Comparison of ENCODE assay signal across 16 mouse cellular contexts in genomic region chr6:144498177-144498576, GRCm38 (mm10).
DNase-seq lines count a peak whose midpoint lies in the region; ATAC-seq and TF ChIP-seq lines count a peak whose summit lies in the region.
"Had no signal": no experiment of that assay in that cellular context is flagged by ENCODE, and none has a peak within 500 bp of the region (broad histone marks: within the 10 kb centered on the region; RNA-seq: fewer than 3 reads in every experiment).

No protein-coding gene starts in this region.

- no peak overlapping the region for H3K4me2 ChIP-seq in hindbrain, postnatal 0 days (ENCODE audit: low read depth, low read length)
- H3K4me2 ChIP-seq in hindbrain, embryonic 11.5 days (replicated peaks; ENCODE audit: low read depth, low read length): no peak overlapping the region
- no peak overlapping the region for H3K4me2 ChIP-seq in midbrain, postnatal 0 days (ENCODE audit: low read depth, low read length, poor library complexity, severe bottlenecking)
- H3K4me2 ChIP-seq: embryonic facial prominence, embryonic 12.5 days; heart, embryonic 13.5 days; limb, embryonic 15.5 days; midbrain, embryonic 11.5 days; neural tube, embryonic 15.5 days had no signal

- no peak overlapping the region for H3K9ac ChIP-seq in hindbrain, postnatal 0 days (replicated peaks; ENCODE audit: low read length)
- H3K9ac ChIP-seq in hindbrain, embryonic 11.5 days (ENCODE audit: low read depth, low read length): no peak overlapping the region
- H3K9ac ChIP-seq in midbrain, postnatal 0 days (replicated peaks; ENCODE audit: low read length, poor library complexity, severe bottlenecking): no peak overlapping the region
- H3K9ac ChIP-seq: embryonic facial prominence, embryonic 12.5 days; heart, embryonic 13.5 days; limb, embryonic 15.5 days; neural tube, embryonic 15.5 days had no signal

- no peak overlapping the region for H3K27ac ChIP-seq in hindbrain, postnatal 0 days
- H3K27ac ChIP-seq in hindbrain, embryonic 11.5 days (ENCODE audit: low read depth, low read length): no peak overlapping the region
- H3K27ac ChIP-seq in midbrain, postnatal 0 days (ENCODE audit: low read depth, low read length): no peak overlapping the region
- no peak overlapping the region for H3K27ac ChIP-seq in midbrain, embryonic 10.5 days (replicated peaks)
- H3K27ac ChIP-seq: embryonic facial prominence, embryonic 12.5 days; heart, embryonic 13.5 days; limb, embryonic 15.5 days; neural tube, embryonic 15.5 days had no signal

- H3K9me3 ChIP-seq in hindbrain, postnatal 0 days (ENCODE audit: low read length): no peaks in the 10 kb centered on the region
- H3K9me3 ChIP-seq in hindbrain, embryonic 11.5 days (ENCODE audit: control insufficient read depth, low read length): no peaks in the 10 kb centered on the region
- H3K9me3 ChIP-seq in midbrain, postnatal 0 days (ENCODE audit: low read length): no peaks in the 10 kb centered on the region
- H3K9me3 ChIP-seq in midbrain, embryonic 10.5 days (replicated peaks): no peaks in the 10 kb centered on the region; the same call in 1 of the 2 replicates
- H3K9me3 ChIP-seq: embryonic facial prominence, embryonic 12.5 days; heart, embryonic 13.5 days; limb, embryonic 15.5 days; neural tube, embryonic 15.5 days had no signal

- 93% methylated on average over 5 of the region's 5 CpGs for WGBS in hindbrain, postnatal 0 days
- WGBS in hindbrain, embryonic 11.5 days: 92% methylated on average over 5 of the region's 5 CpGs
- WGBS in midbrain, postnatal 0 days: 95% methylated on average over 5 of the region's 5 CpGs
- 90% methylated on average over 5 of the region's 5 CpGs for whole genome bisulfite sequencing in midbrain, embryonic 10.5 days

- H3K27me3 ChIP-seq in hindbrain, postnatal 0 days (ENCODE audit: insufficient read depth, low read length): no peaks in the 10 kb centered on the region
- no peaks in the 10 kb centered on the region for H3K27me3 ChIP-seq in hindbrain, embryonic 11.5 days (ENCODE audit: control insufficient read depth, insufficient read depth, low read length)
- no peaks in the 10 kb centered on the region for H3K27me3 ChIP-seq in midbrain, postnatal 0 days (ENCODE audit: insufficient read depth, low read length)
- no peaks in the 10 kb centered on the region for H3K27me3 ChIP-seq in midbrain, embryonic 10.5 days (ENCODE audit: low read depth, poor library complexity, severe bottlenecking)
- H3K27me3 ChIP-seq: embryonic facial prominence, embryonic 12.5 days; heart, embryonic 13.5 days; limb, embryonic 15.5 days; neural tube, embryonic 15.5 days had no signal

- no peak for DNase-seq in hindbrain, postnatal 0 days (ENCODE audit: low spot score)
- no peak for DNase-seq in hindbrain, embryonic 11.5 days (ENCODE audit: low spot score)
- no peak for DNase-seq in midbrain, postnatal 0 days (ENCODE audit: low spot score)
- no peak for DNase-seq in midbrain, embryonic 10.5 days (ENCODE audit: low spot score)
- no peak for DNase-seq in adrenal gland, adult 8-10 months
- DNase-seq in cerebellum, adult 11-12 months: no peak
- DNase-seq in spleen, adult 18-20 months: no peak
- DNase-seq: adrenal gland, adult 2 months; cerebellum, adult 9-10 months had no signal

- ATAC-seq in hindbrain, postnatal 0 days: no peak
- no peak for ATAC-seq in hindbrain, embryonic 11.5 days (ENCODE audit: low FRiP score)
- ATAC-seq in midbrain, postnatal 0 days (ENCODE audit: low FRiP score): no peak
- peak; percentile 46; the same call in 1 of the 2 replicates for ATAC-seq in granulocyte monocyte progenitor cell, adult 5-6 weeks (replicated peaks; ENCODE audit: poor library complexity, severe bottlenecking)

- no peaks in the 10 kb centered on the region for H3K36me3 ChIP-seq in hindbrain, postnatal 0 days (ENCODE audit: insufficient read depth, low read length)
- H3K36me3 ChIP-seq in hindbrain, embryonic 11.5 days (ENCODE audit: control insufficient read depth, insufficient read depth, low read length): no peaks in the 10 kb centered on the region
- H3K36me3 ChIP-seq in midbrain, postnatal 0 days (ENCODE audit: insufficient read depth, low read length): no peaks in the 10 kb centered on the region
- H3K36me3 ChIP-seq in midbrain, embryonic 10.5 days: no peaks in the 10 kb centered on the region
- H3K36me3 ChIP-seq: embryonic facial prominence, embryonic 12.5 days; G1E; heart, embryonic 13.5 days; limb, embryonic 15.5 days; neural tube, embryonic 15.5 days had no signal

- peak; percentile 38 for TF ChIP-seq CTCF in hindbrain, postnatal 0 days (IDR thresholded peaks at IDR 0.05; ENCODE audit: low read depth)
- peak; percentile 55 for TF ChIP-seq CTCF in midbrain, postnatal 0 days (IDR thresholded peaks at IDR 0.05)

- H3K4me3 ChIP-seq in hindbrain, postnatal 0 days (ENCODE audit: low read length): no peak overlapping the region
- no peak overlapping the region for H3K4me3 ChIP-seq in hindbrain, embryonic 11.5 days (ENCODE audit: low read depth, low read length)
- H3K4me3 ChIP-seq in midbrain, postnatal 0 days (ENCODE audit: low read depth, low read length): no peak overlapping the region
- no peak overlapping the region for H3K4me3 ChIP-seq in midbrain, embryonic 10.5 days
- H3K4me3 ChIP-seq: embryonic facial prominence, embryonic 12.5 days; heart, embryonic 13.5 days; limb, embryonic 15.5 days; neural tube, embryonic 15.5 days had no signal

- H3K4me1 ChIP-seq in hindbrain, postnatal 0 days (ENCODE audit: insufficient read depth, low read length): no peaks in the 10 kb centered on the region
- H3K4me1 ChIP-seq in hindbrain, embryonic 11.5 days (replicated peaks; ENCODE audit: control insufficient read depth, insufficient read depth, low read length): no peaks in the 10 kb centered on the region
- no peaks in the 10 kb centered on the region for H3K4me1 ChIP-seq in midbrain, postnatal 0 days (ENCODE audit: insufficient read depth, low read length)
- H3K4me1 ChIP-seq in midbrain, embryonic 10.5 days: no peaks in the 10 kb centered on the region
- H3K4me1 ChIP-seq: embryonic facial prominence, embryonic 12.5 days; heart, embryonic 13.5 days; limb, embryonic 15.5 days; neural tube, embryonic 15.5 days had no signal
